Mouse (Mus musculus): ENCODE results near the gene Fbxl13. TPM values are rescaled to one million over a fixed set of nuclear protein-coding genes. Genes with fewer than 3 reads are reported as not detected.
"Not testable (repeated sequence)": the region's sequence is repeated elsewhere in the genome, so short reads cannot be mapped to it uniquely, and the experiment has no call there.

Fbxl13 gene
- polyA plus RNA-seq, 1 experiment from 2014 or later, result 0.58 TPM

DNA sequence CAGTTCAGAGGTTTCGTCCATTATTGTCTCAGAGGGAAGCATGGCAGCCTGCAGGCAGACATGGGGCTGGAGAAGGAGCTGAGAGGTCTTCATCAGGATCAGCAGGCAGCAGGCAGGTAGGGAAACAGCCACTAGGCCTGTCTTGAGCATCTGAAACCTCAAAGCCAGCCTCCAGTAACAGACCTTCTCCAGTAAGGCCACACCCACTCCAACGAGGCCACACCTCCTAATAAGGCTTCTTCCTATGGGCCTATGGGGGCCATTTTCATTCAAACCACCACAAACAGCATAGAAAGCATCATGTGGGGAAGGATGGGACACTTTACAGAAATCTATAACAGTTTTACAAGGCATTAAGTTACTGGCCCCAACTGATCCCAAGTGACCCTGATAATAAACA lies 5.3 kb upstream of the Fbxl13 start:
- H3K4me3 ChIP-seq, result no peak overlapping the region
- peaks cover 16% of the 10 kb centered on the region for H3K4me1 ChIP-seq (replicated peaks)
- H3K27me3 ChIP-seq, result no peaks in the 10 kb centered on the region
- peaks cover 62% of the 10 kb centered on the region for H3K36me3 ChIP-seq
- no peak for ATAC-seq (ENCODE audit: low FRiP score)
- no peaks in the 10 kb centered on the region for H3K9me3 ChIP-seq
- no peak overlapping the region for H3K27ac ChIP-seq
- no peak overlapping the region for H3K9ac ChIP-seq
- 89% methylated on average over 2 of the region's 2 CpGs for WGBS
- H3K4me2 ChIP-seq, result no peak overlapping the region

DNA sequence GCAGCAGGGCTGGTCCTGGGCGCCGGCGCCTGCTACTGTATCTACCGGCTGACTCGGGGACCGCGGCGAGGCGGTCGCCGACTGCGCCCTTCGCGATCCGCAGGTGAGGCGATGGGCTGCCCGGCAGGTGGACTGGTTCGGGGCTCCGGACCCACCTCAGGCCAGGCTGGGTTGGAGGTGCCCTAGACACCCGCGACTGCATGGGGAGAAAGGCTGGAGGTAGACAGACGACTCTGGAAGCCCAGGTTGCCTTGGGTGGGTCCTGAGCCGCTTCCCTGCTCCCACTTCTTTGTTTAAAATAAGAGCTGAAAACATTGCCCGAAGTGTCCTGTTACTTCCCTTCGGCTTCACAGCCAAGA lies 678 bp upstream of the Fbxl13 start:
- H3K9me3 ChIP-seq, result no peaks in the 10 kb centered on the region
- peaks cover 31% of the 10 kb centered on the region for H3K36me3 ChIP-seq
- H3K4me3 ChIP-seq, result peak overlapping the region; percentile 87
- whole genome bisulfite sequencing, result under 1% methylated on average over 25 of the region's 25 CpGs
- 0 out of 2 replicates have a peak, but pooled peaks cover 3% of the 10 kb centered on the region for H3K27me3 ChIP-seq
- H3K27ac ChIP-seq, result peak overlapping the region; percentile 96
- H3K9ac ChIP-seq, result peak overlapping the region; percentile 97
- no peak for ATAC-seq (ENCODE audit: low FRiP score)
- peaks cover 23% of the 10 kb centered on the region for H3K4me1 ChIP-seq (replicated peaks)
- peak overlapping the region; percentile 86 for H3K4me2 ChIP-seq

DNA sequence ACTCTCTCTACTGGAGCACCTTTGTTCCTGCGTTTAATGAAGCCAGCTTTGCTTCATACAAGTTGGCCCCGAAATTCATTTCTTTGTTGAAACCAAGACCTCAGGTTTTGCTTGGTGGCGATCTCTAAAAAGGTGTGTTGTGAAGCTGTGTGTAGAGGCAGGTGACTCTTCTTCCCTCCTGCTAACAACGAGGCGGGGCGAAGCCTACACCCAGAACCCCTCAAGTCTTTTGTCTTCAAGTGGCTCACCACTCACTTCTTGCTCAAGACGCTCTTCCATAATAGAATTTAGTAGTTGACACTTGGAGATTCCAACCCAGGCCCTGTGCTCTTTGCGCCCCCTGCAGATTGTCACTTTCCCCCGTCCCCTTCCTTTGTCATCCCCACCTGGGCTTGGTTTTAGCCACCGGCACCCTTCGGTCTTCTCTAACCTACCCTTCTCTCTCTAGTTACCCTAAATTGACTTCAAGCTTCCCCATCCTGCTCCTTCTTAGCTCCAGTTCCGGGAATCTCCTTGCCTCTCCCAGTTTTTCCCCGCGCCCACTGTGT lies 469 bp downstream of the Fbxl13 start:
- peaks cover 23% of the 10 kb centered on the region for H3K4me1 ChIP-seq (replicated peaks)
- H3K4me3 ChIP-seq, result peak overlapping the region; percentile 87
- H3K4me2 ChIP-seq, result peak overlapping the region; percentile 86
- WGBS, result 14% methylated on average over 14 of the region's 14 CpGs
- 0 out of 2 replicates have a peak, but pooled peaks cover 3% of the 10 kb centered on the region for H3K27me3 ChIP-seq
- ATAC-seq (ENCODE audit: low FRiP score), result no peak; the same call in 1 of the 2 replicates
- H3K36me3 ChIP-seq, result peaks cover 20% of the 10 kb centered on the region
- no peaks in the 10 kb centered on the region for H3K9me3 ChIP-seq
- H3K9ac ChIP-seq, result peak overlapping the region; percentile 58
- peak overlapping the region; percentile 83 for H3K27ac ChIP-seq

DNA sequence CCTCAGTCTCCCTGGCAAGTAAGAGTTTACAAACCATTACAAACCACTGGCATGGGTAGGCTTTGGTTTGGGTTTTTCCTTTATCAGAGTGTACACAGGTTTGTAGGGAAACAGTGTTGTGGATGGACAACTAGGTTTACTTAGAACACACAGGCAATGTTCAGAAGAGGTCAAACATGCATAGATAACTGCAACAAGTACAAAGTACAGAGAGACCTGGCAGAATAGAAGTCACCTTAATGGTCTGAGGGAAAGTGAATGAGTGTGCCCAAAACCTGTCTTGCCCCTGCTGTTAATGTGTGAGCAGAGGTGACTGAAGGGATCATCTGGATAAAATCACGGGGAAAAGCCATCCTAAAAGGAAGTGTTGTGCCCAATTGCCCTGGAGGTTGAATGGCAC lies 1.8 kb downstream of the Fbxl13 start:
- Histone ChIP-seq H3K9me3 (no peaks in the 10 kb centered on the region), H3K36me3 (peaks cover 6% of the 10 kb centered on the region), H3K4me3 (no peak overlapping the region), H3K27me3 (0 out of 2 replicates have a peak, but pooled peaks cover 3% of the 10 kb centered on the region), H3K27ac (no peak overlapping the region), H3K4me1 (replicated peaks) (peaks cover 23% of the 10 kb centered on the region), H3K9ac (no peak overlapping the region), H3K4me2 (no peak overlapping the region)
- ATAC-seq (ENCODE audit: low FRiP score), result no peak
- 50% methylated on average over 1 of the region's 1 CpGs for WGBS

DNA sequence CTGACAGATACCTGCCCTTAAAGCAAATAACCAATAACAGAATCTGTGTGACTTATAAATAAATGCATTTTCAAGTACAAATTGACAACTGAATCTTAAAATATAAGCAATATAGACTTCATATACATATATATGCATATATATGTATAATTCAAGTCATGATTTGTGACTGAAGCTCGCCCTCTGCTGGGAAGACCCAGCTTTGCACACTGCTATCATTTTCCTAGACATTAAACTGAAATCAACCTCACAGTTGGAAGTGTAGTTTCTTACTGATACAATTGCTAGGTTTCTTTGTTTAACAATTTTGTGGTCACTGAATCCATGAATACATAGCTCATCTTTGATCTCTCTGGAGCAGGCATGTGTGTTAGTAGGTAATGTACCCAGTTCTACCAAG lies 4.5 kb downstream of the Fbxl13 start:
- H3K4me3 ChIP-seq, result no peak overlapping the region
- H3K36me3 ChIP-seq, result no peaks in the 10 kb centered on the region
- no peak overlapping the region for H3K4me2 ChIP-seq
- H3K4me1 ChIP-seq (replicated peaks), result peaks cover 7% of the 10 kb centered on the region
- no peak overlapping the region for H3K9ac ChIP-seq
- ATAC-seq (ENCODE audit: low FRiP score), result no peak
- 3% methylated on average over 1 of the region's 1 CpGs for WGBS
- H3K27me3 ChIP-seq, result 0 out of 2 replicates have a peak, but pooled peaks cover 3% of the 10 kb centered on the region
- H3K27ac ChIP-seq, result no peak overlapping the region
- no peaks in the 10 kb centered on the region for H3K9me3 ChIP-seq

DNA sequence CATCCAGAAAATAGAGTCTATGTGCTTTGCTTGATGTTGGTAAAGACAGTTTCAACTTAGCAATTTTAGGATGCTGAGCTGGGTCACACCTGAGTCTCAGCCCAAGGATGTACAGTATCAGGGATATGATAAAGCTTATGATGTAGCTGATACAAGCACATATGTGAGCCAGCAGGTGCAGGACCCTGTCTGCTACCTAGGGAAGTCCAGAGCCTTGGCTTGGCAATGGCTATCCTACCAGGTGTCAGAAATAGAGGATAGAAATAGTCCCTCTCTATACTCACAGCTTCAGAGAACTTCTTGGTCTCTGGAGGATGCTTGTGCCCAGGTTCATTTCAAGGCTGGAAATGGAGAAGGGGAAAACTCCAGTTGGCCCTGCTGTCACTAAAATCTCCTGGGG lies 19.5 kb downstream of the Fbxl13 start:
- Histone ChIP-seq H3K9ac (no peak overlapping the region), H3K9me3 (peaks cover 3% of the 10 kb centered on the region; the same call in 1 of the 2 replicates)
- no peak for ATAC-seq (ENCODE audit: low FRiP score)

DNA sequence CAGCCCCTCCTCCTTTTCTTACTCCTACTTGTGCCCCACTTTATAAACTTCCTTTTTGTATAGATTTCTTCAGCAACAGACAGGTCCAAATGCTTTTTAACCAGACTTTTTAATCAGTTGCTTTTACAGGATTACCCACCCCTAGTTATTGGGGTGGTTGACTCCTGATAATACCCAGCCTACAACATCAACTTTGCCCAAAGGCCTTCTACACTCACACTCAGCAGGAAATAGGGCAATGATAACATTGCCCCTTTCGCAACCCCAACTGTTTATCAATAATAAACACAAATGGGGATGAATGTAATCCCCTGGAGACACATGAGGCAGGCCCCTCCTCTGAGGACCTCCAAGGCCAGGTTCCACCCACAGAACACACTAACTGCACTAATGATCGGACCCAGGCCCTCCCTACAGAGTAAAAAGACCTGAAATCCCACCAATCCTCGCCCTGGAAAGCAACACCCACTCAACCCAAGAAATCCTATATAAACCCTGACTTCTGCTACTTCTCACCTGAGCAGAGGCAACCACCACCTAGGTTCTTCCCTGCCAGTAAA lies 28.9 kb downstream of the Fbxl13 start:
- H3K27me3 ChIP-seq, result no peaks in the 10 kb centered on the region
- 86% methylated on average over 3 of the region's 3 CpGs for WGBS
- no peak overlapping the region for H3K4me2 ChIP-seq
- no peaks in the 10 kb centered on the region for H3K36me3 ChIP-seq
- no peak for ATAC-seq (ENCODE audit: low FRiP score)
- no peaks in the 10 kb centered on the region for H3K4me1 ChIP-seq (replicated peaks)
- H3K9ac ChIP-seq, result no peak overlapping the region
- H3K27ac ChIP-seq, result no peak overlapping the region
- H3K9me3 ChIP-seq, result no peaks in the 10 kb centered on the region
- no peak overlapping the region for H3K4me3 ChIP-seq

More for the DNA sequence above, 19.5 kb downstream of the Fbxl13 start:
- Histone ChIP-seq H3K4me1 (replicated peaks) (no peaks in the 10 kb centered on the region), H3K27ac (no peak overlapping the region), H3K4me3 (no peak overlapping the region), H3K27me3 (no peaks in the 10 kb centered on the region), H3K4me2 (no peak overlapping the region), H3K36me3 (no peaks in the 10 kb centered on the region)

DNA sequence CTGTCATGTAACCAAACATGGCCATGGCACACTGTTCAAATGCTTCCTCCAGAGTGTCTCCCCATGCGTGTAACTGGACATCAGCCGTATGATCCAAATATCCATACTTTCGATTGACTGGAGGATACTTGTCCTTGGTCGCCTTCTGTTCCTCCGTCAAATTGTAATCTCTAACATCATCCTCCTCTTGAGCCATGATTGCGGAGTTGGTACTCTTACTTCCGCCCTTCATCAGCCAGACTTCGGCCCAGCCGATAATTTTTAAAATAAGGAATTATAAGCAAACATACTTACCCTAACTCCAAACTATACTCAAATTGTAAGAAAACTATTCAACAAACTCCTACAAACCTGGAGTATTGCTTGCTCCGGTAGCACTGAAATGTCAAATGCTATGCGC lies 31.1 kb downstream of the Fbxl13 start:
- H3K27ac ChIP-seq; H3K4me3 ChIP-seq; ATAC-seq (ENCODE audit: low FRiP score); H3K9me3 ChIP-seq; H3K27me3 ChIP-seq; H3K4me2 ChIP-seq; H3K4me1 ChIP-seq (replicated peaks); H3K9ac ChIP-seq; H3K36me3 ChIP-seq: not testable (repeated sequence)
- 96% methylated on average over 11 of the region's 11 CpGs for whole genome bisulfite sequencing

DNA sequence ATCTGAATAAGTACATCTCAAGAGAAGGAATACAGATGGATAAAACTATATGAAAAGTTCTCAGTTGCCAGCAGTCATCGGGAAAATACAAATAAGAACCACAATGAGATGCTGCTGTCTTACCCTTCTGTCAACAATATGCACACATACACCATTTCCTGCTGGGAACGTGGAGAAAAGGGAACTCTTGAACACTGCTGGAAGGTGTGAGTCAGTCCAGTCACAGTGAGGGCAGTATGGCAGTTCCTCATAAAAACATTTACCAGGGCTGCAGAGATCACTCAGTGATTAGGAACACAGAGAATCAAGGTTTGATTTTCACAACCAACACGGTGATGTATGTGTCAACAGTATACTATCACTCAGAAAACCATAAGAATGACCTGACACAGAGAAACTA lies 34.4 kb downstream of the Fbxl13 start:
- H3K36me3 ChIP-seq, result no peaks in the 10 kb centered on the region
- no peaks in the 10 kb centered on the region for H3K27me3 ChIP-seq
- ATAC-seq (ENCODE audit: low FRiP score), result no peak
- H3K4me1 ChIP-seq (replicated peaks), result no peaks in the 10 kb centered on the region
- no peak overlapping the region for H3K4me3 ChIP-seq
- H3K9ac ChIP-seq, result no peak overlapping the region
- no peak overlapping the region for H3K4me2 ChIP-seq
- 84% methylated on average over 3 of the region's 3 CpGs for WGBS
- H3K9me3 ChIP-seq, result no peaks in the 10 kb centered on the region
- no peak overlapping the region for H3K27ac ChIP-seq

DNA sequence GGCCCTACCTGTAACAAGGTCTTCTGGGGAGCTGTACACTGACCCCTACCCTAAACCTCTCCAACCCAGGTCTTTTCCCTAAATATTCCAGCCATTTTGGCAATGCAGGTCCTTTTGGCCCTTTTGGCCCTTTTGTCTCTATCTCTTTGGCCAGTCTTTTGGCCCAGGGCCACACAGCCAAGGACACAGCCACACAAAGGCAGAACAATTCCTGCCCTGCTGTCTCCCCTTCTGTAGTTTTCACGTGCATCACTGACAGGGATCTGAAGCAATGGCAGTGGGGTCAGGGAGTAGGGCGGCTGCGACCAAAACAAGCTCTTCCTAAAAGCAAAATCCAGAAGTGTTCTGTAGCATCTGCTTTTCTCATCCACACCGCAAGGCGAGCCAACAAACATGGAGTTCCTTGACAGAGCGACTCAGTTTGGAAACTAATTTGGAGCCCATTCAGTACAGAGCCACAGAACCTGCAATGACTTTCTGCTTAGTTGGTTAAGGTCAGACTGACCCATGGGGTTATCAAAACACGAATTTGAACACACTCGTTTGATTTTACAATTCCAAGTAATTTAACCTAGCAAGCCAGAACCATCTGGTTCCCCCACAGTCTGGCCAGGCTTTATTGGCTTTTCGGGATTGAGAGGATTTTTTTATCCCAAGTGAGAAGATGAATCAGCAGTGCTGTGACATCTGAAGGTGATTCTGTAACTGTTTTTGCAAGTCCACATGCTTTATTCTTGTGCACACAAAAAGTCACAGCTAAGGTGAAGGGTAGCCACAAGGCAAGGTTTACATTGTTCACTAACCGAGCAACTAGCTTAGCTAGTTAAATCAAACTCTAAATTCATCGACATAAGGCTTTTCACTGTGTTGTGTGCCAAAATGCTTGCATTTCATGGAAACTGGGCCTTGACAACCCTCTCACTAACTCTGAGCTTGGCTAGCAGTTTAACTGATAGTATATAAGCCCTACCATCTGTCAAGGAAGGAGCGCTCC lies 36.8 kb downstream of the Fbxl13 start:
- H3K9ac ChIP-seq, result no peak overlapping the region
- H3K4me3 ChIP-seq, result no peak overlapping the region
- no peaks in the 10 kb centered on the region for H3K27me3 ChIP-seq
- no peak for ATAC-seq (ENCODE audit: low FRiP score)
- H3K4me2 ChIP-seq, result no peak overlapping the region
- no peaks in the 10 kb centered on the region for H3K36me3 ChIP-seq
- WGBS, result 77% methylated on average over 12 of the region's 12 CpGs
- no peaks in the 10 kb centered on the region for H3K4me1 ChIP-seq (replicated peaks)
- H3K27ac ChIP-seq, result no peak overlapping the region
- no peaks in the 10 kb centered on the region for H3K9me3 ChIP-seq

DNA sequence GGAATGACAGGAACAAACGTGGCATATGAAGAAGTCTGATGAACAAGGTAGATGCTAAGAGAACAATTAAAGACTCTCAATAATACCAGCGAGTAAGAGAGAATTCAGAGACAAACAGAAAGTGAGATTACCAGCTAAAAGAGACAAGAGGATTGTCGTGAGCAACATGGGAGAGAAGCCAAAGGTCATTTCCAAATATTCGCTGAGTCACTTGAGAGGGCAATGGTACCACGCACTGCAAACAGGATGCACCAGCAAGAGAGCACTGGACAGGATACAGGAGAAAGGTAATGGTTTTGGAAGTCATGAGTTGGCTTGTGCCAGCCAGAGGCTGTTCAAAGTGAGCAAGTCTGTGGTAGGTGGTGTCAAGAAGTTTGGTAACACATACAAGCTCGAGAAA lies 39.5 kb downstream of the Fbxl13 start:
- no peak overlapping the region for H3K4me2 ChIP-seq
- no peaks in the 10 kb centered on the region for H3K4me1 ChIP-seq (replicated peaks)
- no peak overlapping the region for H3K27ac ChIP-seq
- H3K36me3 ChIP-seq, result no peaks in the 10 kb centered on the region
- no peak for ATAC-seq (ENCODE audit: low FRiP score)
- no peaks in the 10 kb centered on the region for H3K9me3 ChIP-seq
- no peaks in the 10 kb centered on the region for H3K27me3 ChIP-seq
- WGBS, result 79% methylated on average over 6 of the region's 6 CpGs
- no peak overlapping the region for H3K9ac ChIP-seq
- no peak overlapping the region for H3K4me3 ChIP-seq

DNA sequence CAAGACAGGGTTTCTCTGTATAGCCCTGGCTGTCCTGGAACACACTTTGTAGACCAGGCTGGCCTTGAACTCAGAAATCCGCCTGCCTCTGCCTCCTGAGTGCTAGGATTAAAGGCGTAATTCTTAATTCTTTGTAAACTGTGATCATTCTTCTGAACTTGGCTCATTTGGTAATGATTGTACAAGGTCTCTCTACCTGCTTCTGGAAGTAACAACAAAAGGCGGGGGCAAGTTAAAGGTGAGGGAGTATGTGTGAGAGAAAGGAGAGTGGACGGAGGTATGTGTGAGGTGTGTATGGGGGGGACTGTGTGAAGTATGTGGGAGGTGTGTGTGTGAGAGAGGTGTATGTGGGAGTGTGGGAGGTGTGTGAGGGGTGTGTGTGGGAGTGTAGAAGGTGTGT lies 45.5 kb downstream of the Fbxl13 start:
- 98% methylated on average over 4 of the region's 4 CpGs for WGBS
- no peak overlapping the region for H3K9ac ChIP-seq
- H3K4me2 ChIP-seq, result no peak overlapping the region
- no peak overlapping the region for H3K27ac ChIP-seq
- no peak for ATAC-seq (ENCODE audit: low FRiP score)
- no peak overlapping the region for H3K4me3 ChIP-seq
- no peaks in the 10 kb centered on the region for H3K27me3 ChIP-seq
- no peaks in the 10 kb centered on the region for H3K36me3 ChIP-seq
- no peaks in the 10 kb centered on the region for H3K9me3 ChIP-seq
- no peaks in the 10 kb centered on the region for H3K4me1 ChIP-seq (replicated peaks)

All from hindbrain, embryonic 13.5 days (tissue).